Mouse (Mus musculus) embryonic facial prominence, embryonic 12.5 days (tissue): Measurements from ENCODE around the gene E130208F15Rik. TPM values are rescaled to one million over a fixed set of nuclear protein-coding genes. Genes with fewer than 3 reads are reported as not detected.

Source experiments
- ATAC-seq: fragments of 200-750 bp; cut with Nextera tagmentation; 2 replicates; pipeline ENCODE4 v1.8.0; 2017; ENCODE audit not compliant: insufficient number of reproducible peaks, insufficient read depth, low FRiP score, low TSS enrichment
- H3K27ac ChIP-seq: fragments of 300-500 bp; sonication (generic); 2 replicates; pipeline ENCODE4 v1.5.1; 2016; ENCODE audit warnings: mild to moderate bottlenecking
- H3K27me3 ChIP-seq: fragments of 300-500 bp; sonication (generic); 2 replicates; pipeline ENCODE4 v1.6.1; 2016; ENCODE audit warnings: mild to moderate bottlenecking, moderate library complexity
- H3K36me3 ChIP-seq: fragments of 300-500 bp; sonication (generic); 2 replicates; pipeline ENCODE4 v1.6.1; 2016; ENCODE audit warnings: mild to moderate bottlenecking
- H3K4me1 ChIP-seq: fragments of 300-500 bp; sonication (generic); 2 replicates; pipeline ENCODE4 v1.6.1; 2016
- H3K4me2 ChIP-seq: fragments of 300-500 bp; sonication (generic); replicated peaks from 2 replicates; pipeline ENCODE4 v1.6.1; 2016; ENCODE audit warnings: mild to moderate bottlenecking, moderate library complexity
- H3K4me3 ChIP-seq: fragments of 300-500 bp; sonication (generic); 2 replicates; pipeline ENCODE4 v1.5.1; 2016; ENCODE audit warnings: mild to moderate bottlenecking
- H3K9ac ChIP-seq: fragments of 300-500 bp; sonication (generic); 2 replicates; pipeline ENCODE4 v1.6.1; 2016; ENCODE audit warnings: mild to moderate bottlenecking, moderate library complexity
- H3K9me3 ChIP-seq: fragments of 300-500 bp; sonication (generic); 2 replicates; pipeline ENCODE4 v1.6.1; 2016; ENCODE audit warnings: mild to moderate bottlenecking, moderate library complexity
- WGBS: fragments of 180-500 bp; shearing (Covaris S2); methylation state at CpG from one replicate; pipeline ENCODE4 v1.1.7; 2016; 5-methylcytosine and 5-hydroxymethylcytosine counted together
- polyA plus RNA-seq: library from polyadenylated mRNA; unstranded; fragments of >200 nt; fragmentation: Nextera tagmentation; extraction: Ambion mirVana; gene quantifications from 2 replicates; pipeline ENCODE4 v1.2.1, GENCODE M21; 2016

E130208F15Rik gene
- polyA plus RNA-seq, 1 experiment from 2014 or later, result 0.87 TPM

DNA sequence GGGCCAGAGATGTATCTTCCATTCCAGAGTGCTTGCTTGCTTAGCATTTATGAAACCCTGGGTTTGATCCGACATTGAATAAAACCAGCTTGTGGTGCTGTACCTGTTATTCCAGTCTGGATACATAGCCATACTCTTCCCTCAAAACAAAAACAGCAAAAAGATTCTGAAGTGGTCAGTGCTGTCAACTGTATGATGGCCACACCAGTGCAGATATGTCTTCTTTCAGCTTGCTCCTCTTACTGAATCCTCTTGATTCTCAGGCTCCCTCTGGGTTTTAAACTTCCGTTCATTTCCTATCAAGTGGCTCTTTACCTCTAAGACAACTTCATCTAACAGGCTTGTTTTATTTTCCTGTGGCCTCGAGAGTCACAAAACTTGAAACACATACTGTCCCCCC is 2.3 kb downstream of the E130208F15Rik start, which contains the start of gene Sdhaf1:
Sdhaf1 (minus strand) TSS at position 101 of the 400 bp plus-strand sequence.
- H3K4me1 ChIP-seq, result peaks cover 8% of the 10 kb centered on the region
- 75% methylated on average over 3 of the region's 3 CpGs for WGBS
- no peak for ATAC-seq

DNA sequence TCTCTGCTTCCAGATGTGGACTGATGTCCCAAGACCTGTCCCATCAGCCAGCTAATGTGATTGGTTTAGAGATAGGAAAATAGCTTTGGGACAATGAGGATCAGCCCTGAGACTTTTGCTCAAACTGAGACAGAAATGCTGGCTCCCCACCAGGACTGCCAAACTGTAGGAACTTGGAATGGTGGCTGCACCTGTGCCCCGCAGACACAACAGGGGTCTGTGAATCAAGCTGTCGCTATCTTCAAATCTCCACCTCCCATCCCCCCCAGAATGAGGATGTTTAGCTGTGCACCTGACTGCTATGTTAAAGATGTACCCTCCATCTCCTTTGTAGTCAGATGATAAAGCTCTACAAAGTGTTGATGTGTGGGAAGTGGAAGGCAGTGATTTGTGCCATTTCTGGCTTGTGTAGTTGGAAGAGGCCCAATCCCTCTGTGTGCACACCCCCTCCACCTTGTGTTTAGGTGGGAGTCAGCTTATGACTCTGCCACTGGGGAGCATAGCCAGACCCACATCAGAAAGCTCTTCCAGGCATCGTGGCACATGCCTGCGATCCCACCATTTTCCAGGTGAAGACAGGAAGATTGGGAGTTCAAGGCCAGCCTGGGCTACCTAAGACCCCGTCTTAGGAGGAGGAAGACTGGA is 2.9 kb downstream of the E130208F15Rik start:
- Histone ChIP-seq H3K36me3 (peaks cover under 1% of the 10 kb centered on the region; the same call in 1 of the 2 replicates), H3K4me3 (no peak overlapping the region), H3K9me3 (no peaks in the 10 kb centered on the region), H3K4me1 (peaks cover 8% of the 10 kb centered on the region), H3K9ac (no peak overlapping the region), H3K27ac (no peak overlapping the region), H3K27me3 (0 out of 2 replicates have a peak, but pooled peaks cover 2% of the 10 kb centered on the region), H3K4me2 (no peak overlapping the region)
- 84% methylated on average over 5 of the region's 5 CpGs for WGBS
- no peak for ATAC-seq

More for the DNA sequence above, 2.3 kb downstream of the E130208F15Rik start, which contains the start of gene Sdhaf1:
- Histone ChIP-seq H3K27ac (no peak within 1 kb of the TSS), H3K9me3 (no peaks in the 10 kb centered on the region), H3K4me3 (peak within 1 kb of the TSS; percentile 67), H3K4me2 (peak within 1 kb of the TSS; percentile 63), H3K9ac (peak within 1 kb of the TSS; percentile 39; the same call in 1 of the 2 replicates), H3K36me3 (peaks cover 3% of the 10 kb centered on the region; the same call in 1 of the 2 replicates), H3K27me3 (0 out of 2 replicates have a peak, but pooled peaks cover 1% of the 10 kb centered on the region)

DNA sequence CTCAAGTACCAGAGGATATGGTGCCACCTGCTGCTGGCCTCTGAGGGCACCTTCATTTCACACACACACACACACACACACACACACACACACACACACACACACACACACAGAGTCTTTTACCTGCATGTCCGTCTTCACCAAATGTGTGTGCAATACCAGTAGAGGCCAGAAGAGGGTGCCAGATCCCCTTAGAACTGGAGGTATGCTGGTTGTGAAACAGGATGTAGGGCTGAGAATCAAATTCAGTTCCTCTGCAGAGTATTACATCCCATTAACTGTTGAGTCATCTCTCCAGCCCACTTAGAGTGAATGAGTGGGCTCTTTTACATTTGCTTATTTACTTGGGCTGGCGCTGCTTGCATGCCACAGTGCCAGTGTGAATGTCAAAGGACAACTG is 3.8 kb downstream of the E130208F15Rik start:
- H3K9me3 ChIP-seq, result no peaks in the 10 kb centered on the region
- no peak overlapping the region for H3K9ac ChIP-seq
- no peak overlapping the region for H3K4me3 ChIP-seq
- 0 out of 2 replicates have a peak, but pooled peaks cover 2% of the 10 kb centered on the region for H3K27me3 ChIP-seq
- 40% methylated on average over 2 of the region's 2 CpGs for WGBS
- no peak overlapping the region for H3K4me2 ChIP-seq
- H3K27ac ChIP-seq, result no peak overlapping the region
- no peak for ATAC-seq
- peaks cover 8% of the 10 kb centered on the region for H3K4me1 ChIP-seq
- H3K36me3 ChIP-seq, result no peaks in the 10 kb centered on the region

DNA sequence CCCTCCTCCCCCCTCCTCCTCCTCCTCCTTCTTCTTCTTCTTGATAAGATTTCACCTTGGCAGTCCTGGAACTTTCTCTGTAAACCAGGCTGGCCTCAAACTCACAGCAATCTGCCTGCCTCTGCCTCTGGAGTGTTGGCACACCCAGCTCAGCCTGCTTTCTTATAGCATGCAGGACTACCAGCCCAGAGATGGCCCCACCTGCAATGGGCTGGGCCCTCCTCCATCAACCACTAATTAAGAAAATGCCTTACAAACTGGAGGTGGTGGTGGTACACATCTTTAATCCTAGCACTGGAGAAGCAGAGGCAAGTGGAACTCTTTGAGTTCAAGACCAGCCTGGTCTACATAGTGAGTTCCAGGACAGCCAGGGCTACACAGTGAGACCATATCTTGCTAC is 4.9 kb downstream of the E130208F15Rik start:
- Histone ChIP-seq H3K9me3 (no peaks in the 10 kb centered on the region), H3K9ac (no peak overlapping the region), H3K27me3 (0 out of 2 replicates have a peak, but pooled peaks cover 2% of the 10 kb centered on the region), H3K36me3 (no peaks in the 10 kb centered on the region), H3K4me2 (no peak overlapping the region), H3K4me3 (no peak overlapping the region), H3K27ac (no peak overlapping the region), H3K4me1 (no peaks in the 10 kb centered on the region; the same call in 1 of the 2 replicates)
- no peak for ATAC-seq

DNA sequence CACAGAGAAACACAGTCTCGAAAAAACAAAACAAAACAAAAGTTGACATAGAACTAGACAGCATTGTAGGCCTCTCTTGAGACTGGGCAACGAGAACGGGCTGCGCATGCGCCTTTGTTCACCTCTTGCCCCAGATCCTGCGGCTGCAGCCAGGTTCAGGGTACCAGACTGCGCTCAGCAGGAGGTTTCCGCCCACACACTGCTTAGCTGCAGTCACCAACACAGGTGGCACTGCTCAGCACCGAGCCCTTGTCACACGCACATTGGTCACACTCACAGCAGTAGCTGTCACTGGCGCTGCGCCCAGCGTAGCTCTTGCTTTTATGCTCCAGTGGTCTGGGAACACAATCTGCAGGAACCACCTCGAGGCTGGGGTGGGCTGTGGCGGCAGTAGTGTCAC is 5.6 kb downstream of the E130208F15Rik start:
- Histone ChIP-seq H3K9me3 (no peaks in the 10 kb centered on the region), H3K9ac (no peak overlapping the region), H3K4me3 (no peak overlapping the region), H3K27me3 (0 out of 2 replicates have a peak, but pooled peaks cover 2% of the 10 kb centered on the region), H3K36me3 (no peaks in the 10 kb centered on the region), H3K4me2 (no peak overlapping the region), H3K4me1 (no peaks in the 10 kb centered on the region; the same call in 1 of the 2 replicates), H3K27ac (no peak overlapping the region)
- WGBS, result 63% methylated on average over 15 of the region's 15 CpGs
- ATAC-seq, result no peak

DNA sequence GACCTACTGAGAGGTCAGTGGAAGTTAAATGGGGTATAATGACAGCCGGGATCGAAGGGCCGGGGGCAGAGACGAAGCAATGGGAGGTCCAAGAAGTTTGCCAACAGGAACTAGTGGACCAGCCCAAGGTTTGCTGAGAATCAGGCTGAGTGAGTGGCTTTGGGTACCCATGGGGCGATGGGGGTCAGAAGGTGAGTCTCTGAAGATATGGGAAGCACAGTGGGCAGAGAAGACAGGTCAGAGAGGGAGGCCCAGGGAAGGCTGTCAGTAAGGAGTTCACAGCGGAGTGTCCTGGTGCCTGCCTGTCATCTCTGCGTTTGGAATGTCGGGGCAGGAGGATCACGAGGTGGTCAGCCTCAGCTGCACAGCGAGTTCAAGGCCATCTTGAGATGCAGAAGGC is 6.8 kb downstream of the E130208F15Rik start:
- Histone ChIP-seq H3K4me1 (no peaks in the 10 kb centered on the region; the same call in 1 of the 2 replicates), H3K27me3 (peaks cover 2% of the 10 kb centered on the region; the same call in 1 of the 2 replicates), H3K4me2 (no peak overlapping the region), H3K9me3 (no peaks in the 10 kb centered on the region), H3K36me3 (no peaks in the 10 kb centered on the region), H3K9ac (no peak overlapping the region), H3K27ac (no peak overlapping the region), H3K4me3 (no peak overlapping the region)
- ATAC-seq, result no peak
- WGBS, result 51% methylated on average over 10 of the region's 10 CpGs

DNA sequence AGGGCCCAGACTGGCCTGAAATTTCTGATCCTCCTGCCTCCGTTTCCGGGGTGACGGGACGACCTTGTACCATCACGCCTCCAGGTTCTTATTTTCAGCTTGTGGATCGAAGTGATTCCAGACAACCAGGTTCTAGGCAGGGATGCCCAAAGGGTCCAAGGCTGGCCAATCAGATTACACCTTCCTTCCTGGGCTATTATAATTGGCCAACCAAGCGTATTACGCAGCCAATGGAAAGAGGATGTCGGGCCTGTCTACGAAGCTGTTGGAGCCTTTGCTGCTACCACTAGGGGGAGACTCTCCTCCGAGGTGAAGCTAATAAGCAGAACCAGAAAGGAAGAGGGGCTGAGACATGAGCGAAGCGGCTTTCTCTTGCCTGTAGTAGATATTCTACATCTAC is 10.3 kb downstream of the E130208F15Rik start:
- peak; percentile 76; the same call in 1 of the 2 replicates for ATAC-seq
- Histone ChIP-seq H3K9me3 (no peaks in the 10 kb centered on the region), H3K27ac (no peak overlapping the region), H3K9ac (no peak overlapping the region), H3K4me3 (no peak overlapping the region), H3K27me3 (peaks cover 26% of the 10 kb centered on the region), H3K4me1 (no peaks in the 10 kb centered on the region; the same call in 1 of the 2 replicates), H3K4me2 (peak overlapping the region; percentile 24), H3K36me3 (no peaks in the 10 kb centered on the region)
- WGBS, result 5% methylated on average over 13 of the region's 13 CpGs

DNA sequence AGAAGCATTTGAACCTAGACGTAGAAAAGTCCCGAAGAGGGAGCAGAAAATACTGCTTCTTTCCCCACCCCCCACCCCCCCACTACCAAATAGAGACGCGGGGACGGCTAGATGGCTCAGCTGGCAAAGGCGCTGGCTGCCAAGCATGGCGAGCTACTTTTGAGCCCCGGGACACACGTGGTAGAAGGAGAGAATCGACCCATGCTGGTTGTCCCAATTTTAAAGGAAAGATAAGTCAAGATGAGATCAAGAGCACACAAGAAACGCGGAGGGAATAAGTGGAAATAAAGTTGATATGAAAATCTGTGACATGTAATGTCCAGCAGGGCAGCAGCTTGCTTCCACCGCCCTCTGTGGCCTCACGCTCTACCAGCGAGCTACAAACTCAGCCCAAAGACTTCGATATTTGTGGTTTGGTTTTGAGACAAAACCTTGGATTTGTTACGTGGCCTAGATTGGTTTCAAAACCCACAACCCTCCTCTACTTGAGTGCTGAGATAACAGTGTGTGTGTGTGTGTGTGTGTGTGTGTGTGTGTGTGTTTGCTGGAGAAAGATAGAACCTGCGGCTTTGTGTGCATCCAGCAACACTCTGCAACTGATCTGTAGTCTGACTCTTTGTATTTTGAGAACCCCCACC is 11.2 kb downstream of the E130208F15Rik start:
- Histone ChIP-seq H3K4me2 (no peak overlapping the region), H3K36me3 (no peaks in the 10 kb centered on the region), H3K4me1 (no peaks in the 10 kb centered on the region; the same call in 1 of the 2 replicates)

DNA sequence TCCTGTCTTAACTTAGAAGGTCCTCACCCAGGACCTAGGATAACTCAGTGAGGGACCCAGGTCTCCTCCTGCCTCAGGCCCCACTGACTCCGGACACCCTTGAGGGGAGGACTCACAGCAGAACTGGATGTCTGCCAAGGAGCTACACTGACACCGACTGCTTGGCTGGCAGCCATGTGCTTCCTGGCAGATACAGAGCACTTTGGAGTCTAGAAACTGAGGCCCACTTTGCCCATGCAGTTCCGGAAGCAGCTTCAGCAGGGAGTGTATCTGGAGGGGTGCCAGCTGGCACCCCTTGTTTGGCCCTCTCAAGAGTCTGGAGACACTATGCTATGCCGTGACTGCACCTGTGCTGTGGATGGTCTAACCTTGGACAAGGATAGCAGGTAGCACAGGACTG is 11.9 kb downstream of the E130208F15Rik start:
- 0 out of 2 replicates have a peak, but pooled peaks have one; percentile 36 for ATAC-seq

More for the DNA sequence above, 11.2 kb downstream of the E130208F15Rik start:
- 67% methylated on average over 18 of the region's 18 CpGs for WGBS
- no peak overlapping the region for H3K9ac ChIP-seq
- no peak for ATAC-seq
- H3K9me3 ChIP-seq, result no peaks in the 10 kb centered on the region
- peaks cover 26% of the 10 kb centered on the region for H3K27me3 ChIP-seq
- no peak overlapping the region for H3K4me3 ChIP-seq
- no peak overlapping the region for H3K27ac ChIP-seq

DNA sequence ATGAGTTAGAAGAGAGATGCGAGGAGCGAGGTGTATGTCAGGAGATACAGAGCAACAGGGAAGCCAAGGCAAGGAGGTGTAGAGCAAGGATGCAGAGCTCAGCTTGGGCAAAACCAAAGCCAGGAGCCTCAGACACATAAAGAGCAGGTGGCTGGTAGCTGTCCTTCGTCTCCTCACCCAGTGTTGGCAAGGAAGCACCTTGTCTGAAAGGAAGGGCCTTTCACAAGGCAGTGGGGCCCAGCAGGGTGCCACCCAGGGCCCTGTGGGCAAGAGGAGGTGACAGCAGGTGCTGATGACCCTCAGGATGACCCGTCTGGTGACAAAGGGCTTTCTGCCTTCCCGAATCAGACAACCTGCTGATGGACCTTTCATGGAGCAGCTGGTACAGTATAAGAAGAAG is 13.0 kb downstream of the E130208F15Rik start:
- Histone ChIP-seq H3K36me3 (no peaks in the 10 kb centered on the region), H3K27me3 (peaks cover 31% of the 10 kb centered on the region), H3K27ac (no peak overlapping the region), H3K9ac (no peak overlapping the region), H3K4me1 (no peaks in the 10 kb centered on the region; the same call in 1 of the 2 replicates), H3K4me2 (no peak overlapping the region), H3K9me3 (no peaks in the 10 kb centered on the region), H3K4me3 (no peak overlapping the region)
- no peak for ATAC-seq
- 68% methylated on average over 5 of the region's 5 CpGs for WGBS

More for the DNA sequence above, 11.9 kb downstream of the E130208F15Rik start:
- Histone ChIP-seq H3K4me3 (no peak overlapping the region), H3K9me3 (no peaks in the 10 kb centered on the region), H3K36me3 (no peaks in the 10 kb centered on the region), H3K9ac (no peak overlapping the region), H3K4me2 (no peak overlapping the region), H3K27ac (no peak overlapping the region), H3K27me3 (peaks cover 26% of the 10 kb centered on the region), H3K4me1 (no peaks in the 10 kb centered on the region; the same call in 1 of the 2 replicates)
- 56% methylated on average over 4 of the region's 4 CpGs for WGBS

DNA sequence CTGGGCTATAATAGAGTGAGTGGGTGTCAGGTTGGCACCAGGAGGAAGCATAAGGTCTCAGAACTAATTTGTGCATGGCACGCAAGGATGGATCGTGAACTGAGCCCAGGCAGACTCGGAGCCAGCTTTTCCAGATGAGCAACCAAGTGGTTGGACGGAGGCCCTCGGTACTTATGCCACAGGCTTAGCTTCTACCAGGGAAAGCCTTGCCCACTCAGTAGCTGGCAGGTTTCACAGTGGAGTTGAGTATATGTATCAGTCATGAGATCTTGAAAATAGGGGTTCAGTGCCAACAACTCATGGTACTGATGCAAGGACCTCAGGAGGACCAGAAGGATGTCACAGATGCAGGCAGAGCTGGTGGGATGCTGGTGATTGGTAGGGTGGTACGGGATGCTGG is 14.1 kb downstream of the E130208F15Rik start:
- no peaks in the 10 kb centered on the region for H3K36me3 ChIP-seq
- ATAC-seq, result no peak
- H3K27me3 ChIP-seq, result peaks cover 31% of the 10 kb centered on the region
- no peak overlapping the region for H3K9ac ChIP-seq
- H3K4me1 ChIP-seq, result no peaks in the 10 kb centered on the region; the same call in 1 of the 2 replicates
- H3K27ac ChIP-seq, result no peak overlapping the region
- no peak overlapping the region for H3K4me2 ChIP-seq
- H3K4me3 ChIP-seq, result no peak overlapping the region
- H3K9me3 ChIP-seq, result no peaks in the 10 kb centered on the region
- WGBS, result 79% methylated on average over 6 of the region's 6 CpGs
